Mouse (Mus musculus) intestine, postnatal 0 days (tissue): ENCODE measurements around the gene Ndrg3. TPM values are rescaled to one million over a fixed set of nuclear protein-coding genes. Genes with fewer than 3 reads are reported as not detected.
"Not testable (repeated sequence)": the region's sequence is repeated elsewhere in the genome, so short reads cannot be mapped to it uniquely, and the experiment has no call there.

Source experiments
- ATAC-seq: fragments of 200-750 bp; cut with Nextera tagmentation; 2 replicates; pipeline ENCODE4 v1.8.0; 2017; ENCODE audit warnings: mild to moderate bottlenecking, moderate TSS enrichment, moderate library complexity
- H3K27ac ChIP-seq: fragments of 300-500 bp; sonication (generic); 2 replicates; pipeline ENCODE4 v1.5.1; 2014; ENCODE audit warnings: mild to moderate bottlenecking, low read depth, low read length, moderate library complexity
- H3K27me3 ChIP-seq: fragments of 300-500 bp; sonication (generic); replicated peaks from 2 replicates; pipeline ENCODE4 v1.6.1; 2014; ENCODE audit warnings: low read length, mixed read lengths; ENCODE audit not compliant: control insufficient read depth, insufficient read depth
- H3K36me3 ChIP-seq: fragments of 300-500 bp; sonication (generic); 2 replicates; pipeline ENCODE4 v1.6.1; 2014; ENCODE audit warnings: mild to moderate bottlenecking, moderate library complexity; ENCODE audit not compliant: control insufficient read depth, insufficient read depth
- H3K4me1 ChIP-seq: fragments of 300-500 bp; sonication (generic); replicated peaks from 2 replicates; pipeline ENCODE4 v1.6.1; 2014; ENCODE audit warnings: antibody characterized with exemption, low read length, mixed read lengths; ENCODE audit not compliant: control insufficient read depth, insufficient read depth
- H3K4me2 ChIP-seq: fragments of 300-500 bp; sonication (generic); replicated peaks from 2 replicates; pipeline ENCODE4 v1.6.1; 2014; ENCODE audit warnings: low read depth, mild to moderate bottlenecking, moderate library complexity
- H3K4me3 ChIP-seq: fragments of 300-500 bp; sonication (generic); 2 replicates; pipeline ENCODE4 v1.5.1; 2014; ENCODE audit warnings: low read depth, low read length
- H3K9ac ChIP-seq: fragments of 300-500 bp; sonication (generic); 2 replicates; pipeline ENCODE4 v1.6.1; 2014; ENCODE audit warnings: mild to moderate bottlenecking, low read depth, low read length
- H3K9me3 ChIP-seq: fragments of 300-500 bp; sonication (generic); 2 replicates; pipeline ENCODE4 v1.6.1; 2016; ENCODE audit warnings: mixed run types; ENCODE audit not compliant: control insufficient read depth
- CTCF ChIP-seq: sonication (generic); IDR thresholded peaks from 2 replicates; pipeline ENCODE4 v1.5.1; 2016; ENCODE audit warnings: low read depth, mild to moderate bottlenecking, control low read depth, antibody characterized with exemption, moderate library complexity
- WGBS: fragments of 180-500 bp; shearing (Covaris S2); extraction: QIAGEN DNeasy Blood & Tissue Kit; methylation state at CpG from one replicate; pipeline ENCODE4 v1.1.7; 2014; 5-methylcytosine and 5-hydroxymethylcytosine counted together
- polyA plus RNA-seq: library from polyadenylated mRNA; unstranded; fragments of >200 nt; fragmentation: Nextera tagmentation; extraction: Ambion mirVana; gene quantifications from 2 replicates; pipeline ENCODE4 v1.2.1, GENCODE M21; 2015

The Ndrg3 gene
- polyA plus RNA-seq, 1 experiment from 2014 or later, result 25.3 TPM

DNA sequence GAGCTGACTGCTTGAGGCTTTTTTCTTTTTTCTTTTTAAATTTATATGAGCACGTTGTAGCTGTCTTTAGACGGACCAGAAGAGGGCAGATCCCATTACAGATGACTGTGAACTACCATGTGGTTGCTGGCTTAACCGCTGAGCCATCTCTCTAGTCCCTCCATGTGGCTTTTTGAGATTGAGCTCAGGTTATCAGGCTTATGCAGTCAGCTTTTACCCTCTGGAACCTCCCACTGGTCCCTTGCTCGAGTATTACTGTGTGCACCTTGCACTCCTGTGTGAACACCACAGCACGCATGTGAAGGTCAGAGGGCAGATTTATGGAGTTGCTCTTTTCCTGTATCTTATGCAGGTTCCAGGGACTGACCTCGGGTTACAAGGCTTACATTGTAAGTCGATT, 35.5 kb downstream of the Ndrg3 start:
- no peak overlapping the region for H3K4me2 ChIP-seq
- no peaks in the 10 kb centered on the region for H3K36me3 ChIP-seq
- H3K4me1 ChIP-seq, result no peaks in the 10 kb centered on the region
- no peaks in the 10 kb centered on the region for H3K9me3 ChIP-seq
- peak; percentile 49; the same call in 1 of the 2 replicates for ATAC-seq
- TF ChIP-seq CTCF, result no peak
- H3K4me3 ChIP-seq, result no peak overlapping the region
- 57% methylated on average over 7 of the region's 7 CpGs for WGBS
- H3K27ac ChIP-seq, result no peak overlapping the region
- no peaks in the 10 kb centered on the region for H3K27me3 ChIP-seq
- no peak overlapping the region for H3K9ac ChIP-seq

DNA sequence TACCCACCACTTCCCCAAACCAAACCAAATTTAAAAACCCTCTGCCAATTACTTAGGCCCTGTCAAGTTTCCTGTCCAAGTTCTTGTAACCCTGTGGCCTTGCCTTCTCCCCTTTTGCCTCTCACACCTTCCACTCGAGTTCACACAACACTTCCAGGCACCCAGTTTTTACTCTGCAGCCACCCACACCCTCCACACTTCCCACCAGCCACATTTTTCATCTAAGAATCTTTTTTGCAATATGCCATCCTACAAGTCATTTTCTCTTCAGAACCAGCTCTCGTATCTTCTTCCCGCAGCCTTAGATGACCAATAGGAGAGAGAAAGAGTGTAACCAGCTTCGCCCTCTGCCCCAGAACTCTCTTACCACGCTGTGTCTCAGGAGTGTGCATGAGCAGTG, 37.4 kb downstream of the Ndrg3 start:
- no peaks in the 10 kb centered on the region for H3K9me3 ChIP-seq
- no peak overlapping the region for H3K27ac ChIP-seq
- TF ChIP-seq CTCF, result no peak
- H3K4me1 ChIP-seq, result no peaks in the 10 kb centered on the region
- H3K9ac ChIP-seq, result no peak overlapping the region
- no peaks in the 10 kb centered on the region for H3K36me3 ChIP-seq
- no peak overlapping the region for H3K4me3 ChIP-seq
- WGBS, result 92% methylated on average over 5 of the region's 5 CpGs
- no peak overlapping the region for H3K4me2 ChIP-seq
- no peaks in the 10 kb centered on the region for H3K27me3 ChIP-seq
- no peak for ATAC-seq

DNA sequence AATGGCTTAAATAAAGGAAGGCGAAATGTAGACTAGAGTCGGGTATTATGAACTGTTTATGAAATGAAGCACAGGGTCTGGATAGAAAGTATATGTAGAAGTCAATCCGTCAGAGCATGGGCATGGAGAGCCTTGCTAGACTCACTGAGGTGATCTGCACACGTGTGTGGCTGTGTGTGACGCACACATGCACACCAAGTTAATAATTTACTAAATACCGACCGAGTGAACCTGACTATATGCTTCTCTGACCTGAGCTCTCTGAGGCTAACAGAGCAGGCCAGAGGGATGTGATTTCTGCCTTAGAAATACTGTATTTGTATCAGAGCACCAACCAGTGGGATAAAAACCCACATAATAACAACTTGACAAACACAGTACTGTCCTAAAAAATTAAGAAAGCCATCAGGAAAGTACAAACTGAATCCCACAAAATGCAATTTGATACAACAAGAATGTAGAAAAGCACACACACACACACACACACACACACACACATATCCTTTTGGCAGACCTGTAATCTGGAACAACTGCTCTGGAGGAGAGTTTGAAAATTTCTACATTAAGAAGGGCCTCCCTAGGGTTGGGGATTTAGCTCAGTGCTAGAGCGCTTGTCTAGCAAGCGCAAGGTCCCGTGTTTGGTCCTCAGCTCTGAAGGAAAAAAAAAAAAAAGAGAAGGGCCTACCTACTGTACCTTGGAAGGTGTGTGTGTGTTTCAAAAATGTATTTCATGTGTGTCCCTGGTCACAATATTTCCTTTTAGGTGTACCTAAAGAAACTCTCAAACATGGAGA, 40.4 kb downstream of the Ndrg3 start:
- Histone ChIP-seq H3K36me3 (peaks cover 24% of the 10 kb centered on the region), H3K4me2 (no peak overlapping the region), H3K27ac (no peak overlapping the region), H3K9me3 (no peaks in the 10 kb centered on the region), H3K27me3 (no peaks in the 10 kb centered on the region), H3K4me1 (no peaks in the 10 kb centered on the region), H3K9ac (no peak overlapping the region), H3K4me3 (no peak overlapping the region)
- 64% methylated on average over 10 of the region's 10 CpGs for WGBS
- ATAC-seq, result peak; percentile 95
- no peak for TF ChIP-seq CTCF

DNA sequence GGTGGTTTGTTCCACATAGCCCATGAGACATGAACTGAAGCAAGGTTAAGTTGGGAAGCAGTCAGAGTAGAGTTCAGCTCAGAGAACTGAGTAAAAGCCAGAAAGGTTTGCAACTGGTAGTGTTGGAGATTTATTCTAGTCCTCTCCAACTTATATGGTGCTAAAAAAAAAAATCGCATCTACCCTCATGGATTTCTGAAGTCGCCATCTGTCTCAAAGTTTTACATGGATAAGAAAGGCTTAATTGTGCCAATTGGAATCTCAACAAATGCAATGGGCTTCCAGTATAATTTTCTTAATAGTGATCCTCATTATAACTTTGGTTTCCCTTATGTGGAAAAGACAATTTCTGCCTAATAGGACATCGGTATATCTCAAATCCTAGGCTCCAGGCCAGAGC, 41.0 kb downstream of the Ndrg3 start:
- Histone ChIP-seq H3K9me3 (no peaks in the 10 kb centered on the region), H3K36me3 (peaks cover 24% of the 10 kb centered on the region), H3K9ac (no peak overlapping the region), H3K4me2 (no peak overlapping the region), H3K27ac (no peak overlapping the region), H3K4me3 (no peak overlapping the region), H3K27me3 (no peaks in the 10 kb centered on the region), H3K4me1 (no peaks in the 10 kb centered on the region)
- WGBS, result 87% methylated on average over 3 of the region's 3 CpGs
- ATAC-seq, result no peak
- no peak for TF ChIP-seq CTCF

DNA sequence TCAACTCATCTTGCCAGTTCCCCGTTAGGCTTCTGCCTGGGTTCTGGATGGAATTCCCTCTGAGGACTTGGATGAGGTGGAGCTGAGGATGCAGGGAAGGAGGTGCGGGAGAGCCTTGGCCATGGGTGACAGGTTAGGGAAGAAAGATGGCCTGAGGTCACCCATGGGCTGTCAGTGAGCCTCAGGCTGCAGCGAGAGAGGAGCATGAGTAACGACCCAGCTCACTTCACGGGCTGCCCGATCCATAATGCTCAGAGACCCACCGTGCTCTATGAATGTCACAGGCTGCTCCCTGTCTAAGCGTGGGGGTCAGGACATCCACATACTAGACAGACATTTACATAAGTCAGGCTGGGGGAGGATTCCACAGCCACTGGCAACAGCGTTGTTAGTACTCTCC, 50.3 kb downstream of the Ndrg3 start:
- not testable (repeated sequence) for H3K9ac ChIP-seq, H3K4me1 ChIP-seq, H3K27ac ChIP-seq, H3K9me3 ChIP-seq, H3K27me3 ChIP-seq, H3K4me3 ChIP-seq, H3K4me2 ChIP-seq, ATAC-seq
- 84% methylated on average over 8 of the region's 9 CpGs for WGBS
- peaks cover 24% of the 10 kb centered on the region for H3K36me3 ChIP-seq

DNA sequence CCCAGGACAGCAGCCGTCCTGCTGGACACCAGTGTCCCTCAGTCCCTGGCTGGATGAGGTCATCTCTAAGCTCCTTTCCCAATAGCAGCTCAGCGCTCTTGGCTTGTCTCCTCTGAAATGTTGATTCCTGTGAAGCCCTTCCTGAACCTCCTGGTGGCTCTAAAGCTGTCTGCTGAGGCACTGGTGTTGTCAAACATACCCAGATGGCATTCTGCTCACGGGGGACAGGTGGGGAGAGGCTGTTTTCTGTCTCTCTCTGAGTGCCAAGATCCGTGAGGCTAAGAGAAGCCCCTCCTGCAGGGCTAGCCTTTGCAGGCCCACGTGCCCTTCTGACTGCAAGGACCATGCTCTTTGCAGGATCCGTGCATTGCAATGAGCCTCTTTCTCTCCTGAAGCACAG, 51.9 kb downstream of the Ndrg3 start:
- H3K27ac ChIP-seq, H3K9ac ChIP-seq, H3K4me3 ChIP-seq, H3K4me2 ChIP-seq, H3K9me3 ChIP-seq, H3K4me1 ChIP-seq, H3K27me3 ChIP-seq, ATAC-seq: not testable (repeated sequence)
- WGBS, result 61% methylated on average over 6 of the region's 6 CpGs
- H3K36me3 ChIP-seq, result peaks cover 28% of the 10 kb centered on the region

DNA sequence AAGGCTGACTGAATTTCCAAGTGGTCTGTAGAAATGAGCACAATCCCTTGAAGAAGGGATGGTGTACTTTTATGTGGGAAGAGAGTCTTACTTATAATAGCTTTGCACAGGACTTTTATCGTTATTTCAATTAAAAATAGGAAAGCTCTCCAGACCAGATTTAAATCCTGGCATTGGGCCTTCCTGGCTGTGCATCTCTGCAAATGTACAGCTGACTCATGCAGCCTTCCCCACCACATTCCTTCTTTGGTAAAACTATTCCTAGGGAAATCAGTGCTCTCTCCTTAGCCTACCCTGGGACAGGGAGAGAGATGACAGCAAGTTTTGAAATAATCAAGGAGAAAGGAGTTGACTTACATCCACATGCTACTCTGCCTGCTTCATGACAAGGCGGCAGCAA, 54.1 kb downstream of the Ndrg3 start:
- no peak overlapping the region for H3K4me3 ChIP-seq
- H3K27ac ChIP-seq, result no peak overlapping the region

More for the DNA sequence above, 54.1 kb downstream of the Ndrg3 start:
- no peak for TF ChIP-seq CTCF
- Histone ChIP-seq H3K27me3 (no peaks in the 10 kb centered on the region), H3K9me3 (no peaks in the 10 kb centered on the region), H3K36me3 (peaks cover 20% of the 10 kb centered on the region; the same call in 1 of the 2 replicates), H3K9ac (no peak overlapping the region), H3K4me2 (no peak overlapping the region), H3K4me1 (no peaks in the 10 kb centered on the region)
- no peak for ATAC-seq
- WGBS, result 77% methylated on average over 2 of the region's 2 CpGs
